Mouse (Mus musculus) liver, embryonic 15.5 days (tissue): ENCODE data around the gene Gm14322. TPM values are rescaled to one million over a fixed set of nuclear protein-coding genes. Genes with fewer than 3 reads are reported as not detected.
A peak's percentile ranks its signal among the peaks of the same experiment; 100 is the strongest.
"Not testable (repeated sequence)": the region's sequence is repeated elsewhere in the genome, so short reads cannot be mapped to it uniquely, and the experiment has no call there.

Experiments
- ATAC-seq: fragments of 200-750 bp; cut with Nextera tagmentation; 2 replicates; pipeline ENCODE4 v1.8.0; 2017; ENCODE audit warnings: moderate number of reproducible peaks, mild to moderate bottlenecking, moderate library complexity; ENCODE audit not compliant: insufficient read depth
- H3K27ac ChIP-seq: fragments of 300-500 bp; sonication (generic); replicated peaks from 2 replicates; pipeline ENCODE4 v1.5.1; 2015; ENCODE audit warnings: mild to moderate bottlenecking, inconsistent platforms
- H3K27me3 ChIP-seq: fragments of 300-500 bp; sonication (generic); 2 replicates; pipeline ENCODE4 v1.6.1; 2015; ENCODE audit warnings: mild to moderate bottlenecking, inconsistent platforms
- H3K36me3 ChIP-seq: fragments of 300-500 bp; sonication (generic); replicated peaks from 2 replicates; pipeline ENCODE4 v1.6.1; 2015; ENCODE audit warnings: moderate library complexity, mild to moderate bottlenecking, inconsistent platforms
- H3K4me1 ChIP-seq: fragments of 300-500 bp; sonication (generic); replicated peaks from 2 replicates; pipeline ENCODE4 v1.6.1; 2015; ENCODE audit warnings: inconsistent platforms
- H3K4me2 ChIP-seq: fragments of 300-500 bp; sonication (generic); 2 replicates; pipeline ENCODE4 v1.6.1; 2015; ENCODE audit warnings: moderate library complexity, mild to moderate bottlenecking, inconsistent platforms
- H3K4me3 ChIP-seq: fragments of 300-500 bp; sonication (generic); replicated peaks from 2 replicates; pipeline ENCODE4 v1.5.1; 2015; ENCODE audit warnings: mild to moderate bottlenecking, inconsistent platforms
- H3K9ac ChIP-seq: fragments of 300-500 bp; sonication (generic); 2 replicates; pipeline ENCODE4 v1.6.1; 2015; ENCODE audit warnings: moderate library complexity, mild to moderate bottlenecking, inconsistent platforms
- H3K9me3 ChIP-seq: fragments of 300-500 bp; sonication (generic); replicated peaks from 2 replicates; pipeline ENCODE4 v1.6.1; 2016; ENCODE audit warnings: inconsistent platforms
- WGBS: fragments of 180-500 bp; shearing (Covaris S2); methylation state at CpG from one replicate; pipeline ENCODE4 v1.1.7; 2015; ENCODE audit warnings: mixed read lengths; ENCODE audit not compliant: insufficient replicate concordance; 5-methylcytosine and 5-hydroxymethylcytosine counted together
- polyA plus RNA-seq: library from polyadenylated mRNA; unstranded; fragments of >200 nt; fragmentation: Nextera tagmentation; extraction: Ambion mirVana; gene quantifications from 2 replicates; pipeline ENCODE4 v1.2.1, GENCODE M21; 2015

Gm14322 gene
- polyA plus RNA-seq = 0.46 and 0.88 TPM in 2 replicates

DNA sequence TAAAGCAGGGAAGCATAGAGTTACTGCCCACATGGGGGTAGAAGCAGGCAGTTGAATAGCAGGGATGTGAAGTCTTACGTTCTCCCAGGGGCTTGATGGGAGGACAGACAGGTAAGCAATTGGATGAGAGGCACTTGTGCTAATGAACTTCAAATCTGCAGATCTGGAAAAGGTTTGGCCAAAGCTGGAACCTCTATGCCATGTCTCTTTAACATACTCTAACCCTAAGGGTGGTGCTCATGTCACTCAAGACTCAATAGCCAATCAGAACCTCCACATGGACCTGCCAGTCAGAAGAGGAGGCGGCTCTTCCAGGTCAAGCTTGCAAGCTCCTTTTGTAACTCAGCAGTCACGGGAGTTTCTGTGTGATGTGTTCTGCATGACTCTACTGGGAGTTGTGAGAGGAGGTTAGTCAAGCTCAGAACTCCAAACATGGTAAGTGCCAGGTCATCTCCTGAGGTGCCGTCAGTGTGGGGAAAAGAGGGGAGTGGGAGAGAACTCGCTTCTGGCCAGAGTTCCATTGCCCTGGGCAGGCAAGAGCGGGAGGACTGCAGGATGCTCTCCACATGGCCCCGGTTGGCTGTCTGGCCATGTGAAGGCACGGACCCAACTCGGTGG is at the start of gene Gm14322:
TSS of gene Gm14322 (plus strand) at position 348 of the 618 bp plus-strand sequence.
- ATAC-seq, H3K9me3 ChIP-seq, H3K36me3 ChIP-seq, H3K27ac ChIP-seq, H3K4me1 ChIP-seq, H3K9ac ChIP-seq, H3K27me3 ChIP-seq, H3K4me2 ChIP-seq: not testable (repeated sequence)
- H3K4me3 ChIP-seq = peak within 1 kb of the TSS; percentile 22; the same call in 1 of the 2 replicates
- WGBS = 25% methylated on average over 9 of the region's 9 CpGs

DNA sequence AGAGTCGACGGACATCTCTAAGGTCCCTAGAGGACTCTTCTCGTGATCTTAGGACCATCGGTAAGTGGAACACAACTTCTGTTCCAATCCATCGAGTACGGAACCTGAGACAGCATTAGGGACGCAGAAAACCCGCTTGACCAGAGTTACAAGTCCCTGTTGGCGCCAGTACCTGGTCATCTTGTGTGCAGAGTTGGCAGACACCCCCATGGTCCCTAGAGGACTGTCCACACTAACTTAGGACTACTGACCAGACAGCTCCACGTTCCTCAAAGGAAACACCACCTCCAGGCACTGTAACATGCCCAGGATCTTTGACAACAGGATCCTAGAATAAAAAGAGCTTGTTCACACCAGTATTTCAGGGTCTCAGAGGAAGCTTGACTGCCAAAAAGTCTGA is 17.6 kb upstream of the Gm14322 start:
- H3K4me1 ChIP-seq, H3K4me3 ChIP-seq, H3K4me2 ChIP-seq, ATAC-seq, H3K27ac ChIP-seq, H3K36me3 ChIP-seq, H3K9me3 ChIP-seq, H3K27me3 ChIP-seq, H3K9ac ChIP-seq: not testable (repeated sequence)
- 50% methylated on average over 4 of the region's 10 CpGs for WGBS

GRCm38 (mm10) chr2:177787351-177787750 is 28.3 kb downstream of the Gm14322 start:
- ATAC-seq, H3K27ac ChIP-seq, H3K36me3 ChIP-seq, H3K9me3 ChIP-seq, H3K4me3 ChIP-seq, H3K27me3 ChIP-seq, H3K9ac ChIP-seq, H3K4me2 ChIP-seq, H3K4me1 ChIP-seq: not testable (repeated sequence)
- 15% methylated on average over 1 of the region's 1 CpGs for WGBS

GRCm38 (mm10) chr2:177806170-177806569 is 47.1 kb downstream of the Gm14322 start:
- H3K9me3 ChIP-seq, H3K4me1 ChIP-seq, H3K36me3 ChIP-seq, ATAC-seq, H3K27ac ChIP-seq, H3K4me3 ChIP-seq, H3K27me3 ChIP-seq, H3K9ac ChIP-seq, H3K4me2 ChIP-seq: not testable (repeated sequence)
- no CpG with 5 or more reads among the region's 2 CpGs for WGBS

Other genes starting within 250 kb of the Gm14322 start
- not detected in 2 replicates for gene Gm14406, start 181.1 kb upstream of the Gm14322 start, polyA plus RNA-seq
- 7.1 and 7.5 TPM in 2 replicates for gene Gm14325, start 81.0 kb downstream of the Gm14322 start, polyA plus RNA-seq
- gene Gm14327, start 137.8 kb downstream of the Gm14322 start, polyA plus RNA-seq = 0.97 and 1.2 TPM in 2 replicates
- gene Zfp972, start 166.3 kb downstream of the Gm14322 start, polyA plus RNA-seq = 0.22 and 0.33 TPM in 2 replicates
- 4.2 and 4.3 TPM in 2 replicates for gene Gm14326, start 198.0 kb downstream of the Gm14322 start, polyA plus RNA-seq